9 mouse cellular contexts compared by ENCODE assay signal in the genomic region with DNA sequence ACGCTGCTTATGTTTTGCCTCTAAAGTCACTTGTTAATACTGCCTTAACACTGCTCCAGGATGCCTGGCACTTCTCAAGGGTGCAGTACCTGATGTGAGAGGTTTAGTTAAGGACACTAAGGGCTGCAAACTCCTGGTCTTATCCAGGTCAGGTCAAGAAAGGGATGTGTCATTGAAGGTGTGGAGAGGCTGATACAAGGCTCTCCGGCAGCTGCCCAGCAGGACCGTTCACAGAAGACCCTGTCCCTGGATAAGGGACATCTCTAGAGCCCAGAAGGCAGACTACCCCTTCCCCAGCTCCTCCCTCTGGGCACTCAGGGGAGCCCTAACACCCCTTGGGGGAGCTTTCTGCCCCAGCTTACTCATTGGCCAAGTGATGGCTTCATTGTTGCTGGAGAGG. TPM values are rescaled to one million over a fixed set of nuclear protein-coding genes. Genes with fewer than 3 reads are reported as not detected.
DNase-seq lines count a peak whose midpoint lies in the region; ATAC-seq and TF ChIP-seq lines count a peak whose summit lies in the region.
"Had no signal": no experiment of that assay in that cellular context is flagged by ENCODE, and none has a peak within 500 bp of the region (broad histone marks: within the 10 kb centered on the region; RNA-seq: fewer than 3 reads in every experiment).

No protein-coding gene starts in this region.

- H3K9me3 ChIP-seq in lung, postnatal 0 days (ENCODE audit: low read length): no peaks in the 10 kb centered on the region
- no peaks in the 10 kb centered on the region for H3K9me3 ChIP-seq in hindbrain, embryonic 10.5 days
- H3K9me3 ChIP-seq in liver, embryonic 16.5 days (replicated peaks; ENCODE audit: control insufficient read depth, low read length): no peaks in the 10 kb centered on the region
- no peaks in the 10 kb centered on the region for H3K9me3 ChIP-seq in stomach, postnatal 0 days (ENCODE audit: control insufficient read depth, low read length)

- TF ChIP-seq CTCF in lung, postnatal 0 days (IDR thresholded peaks at IDR 0.05): no peak
- TF ChIP-seq CTCF in stomach, postnatal 0 days (IDR thresholded peaks at IDR 0.05; ENCODE audit: low read depth): no peak

- intact Hi-C loops in gastrocnemius, postnatal 36 days (cut with DNase I): no loop called here
- intact Hi-C loops in gastrocnemius, postnatal 14 days (cut with DNase I; ENCODE audit: low total_unique reads): no loop called here
- intact Hi-C loops in left cerebral cortex, postnatal 14 days (cut with DNase I): no loop called here

- H3K27me3 ChIP-seq in lung, postnatal 0 days (replicated peaks; ENCODE audit: insufficient read depth, low read length): no peaks in the 10 kb centered on the region
- H3K27me3 ChIP-seq in hindbrain, embryonic 10.5 days (ENCODE audit: insufficient read depth, poor library complexity, severe bottlenecking): peaks cover 8% of the 10 kb centered on the region
- peaks cover 23% of the 10 kb centered on the region for H3K27me3 ChIP-seq in liver, embryonic 16.5 days (ENCODE audit: control insufficient read depth, insufficient read depth, low read depth, low read length)
- 0 out of 2 replicates have a peak, but pooled peaks cover 2% of the 10 kb centered on the region for H3K27me3 ChIP-seq in stomach, postnatal 0 days (ENCODE audit: control insufficient read depth, insufficient read depth, low read length)

- H3K4me2 ChIP-seq in lung, postnatal 0 days (replicated peaks; ENCODE audit: low read depth, low read length): peak overlapping the region; percentile 71
- peak overlapping the region; percentile 52 for H3K4me2 ChIP-seq in liver, embryonic 16.5 days (ENCODE audit: low read depth, low read length)
- H3K4me2 ChIP-seq in stomach, postnatal 0 days (replicated peaks; ENCODE audit: low read depth): peak overlapping the region; percentile 65

- no peak for TF ChIP-seq EP300 in lung, postnatal 0 days (IDR thresholded peaks at IDR 0.05)
- TF ChIP-seq EP300 in stomach, postnatal 0 days (optimal IDR thresholded peaks at IDR 0.05): no peak

- no peaks in the 10 kb centered on the region for H3K36me3 ChIP-seq in lung, postnatal 0 days (ENCODE audit: insufficient read depth, low read length)
- peaks cover 19% of the 10 kb centered on the region for H3K36me3 ChIP-seq in hindbrain, embryonic 10.5 days
- H3K36me3 ChIP-seq in liver, embryonic 16.5 days (ENCODE audit: control insufficient read depth, insufficient read depth): no peaks in the 10 kb centered on the region
- H3K36me3 ChIP-seq in stomach, postnatal 0 days (ENCODE audit: control insufficient read depth, insufficient read depth, low read length): no peaks in the 10 kb centered on the region

- 0 out of 2 replicates have a peak overlapping the region, but pooled peaks have one; percentile 46 for H3K4me3 ChIP-seq in lung, postnatal 0 days (ENCODE audit: low read depth, low read length)
- peak overlapping the region; percentile 65 for H3K4me3 ChIP-seq in hindbrain, embryonic 10.5 days
- no peak overlapping the region for H3K4me3 ChIP-seq in liver, embryonic 16.5 days (ENCODE audit: low read depth, low read length)
- H3K4me3 ChIP-seq in stomach, postnatal 0 days (ENCODE audit: low read depth, low read length): peak overlapping the region; percentile 65

- H3K4me1 ChIP-seq in lung, postnatal 0 days (ENCODE audit: insufficient read depth, low read depth, low read length): peaks cover 16% of the 10 kb centered on the region
- H3K4me1 ChIP-seq in hindbrain, embryonic 10.5 days (replicated peaks): peaks cover 55% of the 10 kb centered on the region
- H3K4me1 ChIP-seq in liver, embryonic 16.5 days (ENCODE audit: control insufficient read depth, low read depth, low read length): peaks cover 2% of the 10 kb centered on the region; the same call in 1 of the 2 replicates
- H3K4me1 ChIP-seq in stomach, postnatal 0 days (replicated peaks; ENCODE audit: control insufficient read depth, insufficient read depth): peaks cover 5% of the 10 kb centered on the region

- H3K9ac ChIP-seq in lung, postnatal 0 days (replicated peaks; ENCODE audit: low read depth): 0 out of 2 replicates have a peak overlapping the region, but pooled peaks have one; percentile 50
- H3K9ac ChIP-seq in liver, embryonic 16.5 days (ENCODE audit: low read depth, low read length): no peak overlapping the region
- H3K9ac ChIP-seq in stomach, postnatal 0 days (ENCODE audit: low read length): peak overlapping the region; percentile 71

- WGBS in lung, postnatal 0 days: 63% methylated on average over 3 of the region's 3 CpGs
- WGBS in hindbrain, embryonic 10.5 days: 67% methylated on average over 3 of the region's 3 CpGs
- 64% methylated on average over 3 of the region's 3 CpGs for WGBS in liver, embryonic 16.5 days (ENCODE audit: insufficient replicate concordance)
- WGBS in stomach, postnatal 0 days: 61% methylated on average over 3 of the region's 3 CpGs

- no peak overlapping the region for H3K27ac ChIP-seq in lung, postnatal 0 days (ENCODE audit: low read length)
- peak overlapping the region; percentile 87 for H3K27ac ChIP-seq in hindbrain, embryonic 10.5 days
- H3K27ac ChIP-seq in liver, embryonic 16.5 days (ENCODE audit: low read length): no peak overlapping the region
- H3K27ac ChIP-seq in stomach, postnatal 0 days (replicated peaks): peak overlapping the region; percentile 63; the same call in 1 of the 2 replicates

- 0 out of 2 replicates have a peak, but pooled peaks have one; percentile 8 for ATAC-seq in lung, postnatal 0 days
- ATAC-seq in liver, embryonic 16.5 days (ENCODE audit: low read depth): no peak
- ATAC-seq in stomach, postnatal 0 days (ENCODE audit: low FRiP score, low TSS enrichment): no peak

- DNase-seq in lung, postnatal 0 days (ENCODE audit: low spot score): no peak
- DNase-seq in lung, postnatal 10 days: no peak
- DNase-seq in hindbrain, embryonic 10.5 days (ENCODE audit: low spot score): peak; percentile 16
- DNase-seq in stomach, postnatal 0 days (ENCODE audit: low spot score): no peak
- DNase-seq in gastrocnemius, postnatal 36 days: no peak
- no peak for DNase-seq in gastrocnemius, postnatal 14 days
- DNase-seq in left cerebral cortex, postnatal 14 days (ENCODE audit: low spot score in 2 of 2): no peak

RNA-seq across cellular contexts. Expression of a gene that starts 0.6 kb away (rescaled TPM):
- 4.7 and 4.9 TPM in 2 replicates for polyA plus RNA-seq in lung, postnatal 0 days (2015; fragmentation: Nextera tagmentation; extraction: Ambion mirVana)
- polyA plus RNA-seq in hindbrain, embryonic 10.5 days (2016; fragmentation: Nextera tagmentation; extraction: Ambion mirVana): 13.6 and 16.6 TPM in 2 replicates
- 1.3 and 1.5 TPM in 2 replicates for polyA plus RNA-seq in liver, embryonic 16.5 days (2015; fragmentation: Nextera tagmentation; extraction: Ambion mirVana)
- 4.0 and 4.2 TPM in 2 replicates for polyA plus RNA-seq in stomach, postnatal 0 days (2015; fragmentation: Nextera tagmentation; extraction: Ambion mirVana)
- 1 to 10 TPM; 7.9 to 8.5 TPM for total RNA-seq in gastrocnemius, postnatal 36 days (2021)
- 1 to 10 TPM; 6.9 to 7.2 TPM for total RNA-seq in gastrocnemius, postnatal 14 days (2021)
- total RNA-seq in left cerebral cortex, postnatal 14 days (2021): 1 to 10 TPM; 5.5 to 6.0 TPM

RNA-seq across cellular contexts. Expression of a gene that starts 1.0 kb away (rescaled TPM):
- 2.2 and 3.2 TPM in 2 replicates for polyA plus RNA-seq in lung, postnatal 0 days (2015; fragmentation: Nextera tagmentation; extraction: Ambion mirVana)
- polyA plus RNA-seq in hindbrain, embryonic 10.5 days (2016; fragmentation: Nextera tagmentation; extraction: Ambion mirVana): 20.0 and 22.1 TPM in 2 replicates
- polyA plus RNA-seq in liver, embryonic 16.5 days (2015; fragmentation: Nextera tagmentation; extraction: Ambion mirVana): 0.96 and 1.4 TPM in 2 replicates
- polyA plus RNA-seq in stomach, postnatal 0 days (2015; fragmentation: Nextera tagmentation; extraction: Ambion mirVana): 3.8 and 4.5 TPM in 2 replicates
- 10 to 100 TPM; 25.4 to 26.9 TPM for total RNA-seq in gastrocnemius, postnatal 36 days (2021)
- 10 to 100 TPM; 18.9 to 21.4 TPM for total RNA-seq in gastrocnemius, postnatal 14 days (2021)
- 1 to 10 TPM; 3.7 to 6.1 TPM for total RNA-seq in left cerebral cortex, postnatal 14 days (2021)
- total RNA-seq: common myeloid progenitor, adult 5-6 weeks had no signal

Comparison
In these comparisons a context has a peak if more than half of its experiments do, and no peak if none do; other contexts are left out.
1. H3K27ac ChIP-seq: peak in hindbrain, embryonic 10.5 days (single experiment) and stomach, postnatal 0 days (single experiment); none in lung, postnatal 0 days (single experiment) and liver, embryonic 16.5 days (single experiment).
2. Peak in every context shown above with its lines, with median percentiles within 50 percentile points of each other: H3K4me2 ChIP-seq.